Mouse (Mus musculus): ENCODE data around the gene Slc9a9. TPM values are rescaled to one million over a fixed set of nuclear protein-coding genes. Genes with fewer than 3 reads are reported as not detected.

Slc9a9 gene
- polyA plus RNA-seq, 1 experiment from 2014 or later, result 5.3 TPM

- Histone ChIP-seq H3K4me3 (no peak overlapping the region), H3K4me1 (peaks cover 5% of the 10 kb centered on the region; the same call in 1 of the 2 replicates), H3K36me3 (no peaks in the 10 kb centered on the region), H3K9me3 (no peaks in the 10 kb centered on the region), H3K4me2 (replicated peaks) (no peak overlapping the region), H3K27ac (replicated peaks) (no peak overlapping the region), H3K9ac (replicated peaks) (no peak overlapping the region), H3K27me3 (no peaks in the 10 kb centered on the region)
- no peak for ATAC-seq (ENCODE audit: low FRiP score, low read depth)
- WGBS, result 64% methylated on average over 2 of the region's 2 CpGs
Measured at GRCm38 (mm10) chr9:95266924-95267323, 597.2 kb downstream of the Slc9a9 start.

- no peaks in the 10 kb centered on the region for H3K36me3 ChIP-seq
- H3K9ac ChIP-seq (replicated peaks), result no peak overlapping the region
Measured at GRCm38 (mm10) chr9:95279590-95280344, 610.1 kb downstream of the Slc9a9 start.

More at GRCm38 (mm10) chr9:95279590-95280344, 610.1 kb downstream of the Slc9a9 start:
- no peak overlapping the region for H3K4me2 ChIP-seq (replicated peaks)
- H3K27me3 ChIP-seq, result no peaks in the 10 kb centered on the region
- 88% methylated on average over 10 of the region's 10 CpGs for WGBS
- H3K27ac ChIP-seq (replicated peaks), result no peak overlapping the region
- no peaks in the 10 kb centered on the region for H3K9me3 ChIP-seq
- H3K4me1 ChIP-seq, result no peaks in the 10 kb centered on the region
- no peak overlapping the region for H3K4me3 ChIP-seq
- ATAC-seq (ENCODE audit: low FRiP score, low read depth), result no peak

Small RNA genes within 50 kb of the gene (microRNA-seq; reads per million reads assigned to microRNA genes)
- not detected for gene Mir7656

Other genes with a start within 250 kb of the Slc9a9 start
- gene 1190002N15Rik, start 131.8 kb upstream of the Slc9a9 start, polyA plus RNA-seq (2016; fragmentation: Nextera tagmentation; extraction: Ambion mirVana), result 15.9 and 18.6 TPM in 2 replicates

All from midbrain, embryonic 12.5 days (tissue).